Mouse (Mus musculus) cerebellum, adult 18-20 months (tissue): ENCODE results near the gene Slc51a.

Source experiments
- DNase-seq, 2 experiments: peaks; one replicate each; pipeline ENCODE4 v3.0.0; 2021

Slc51a gene

DNA sequence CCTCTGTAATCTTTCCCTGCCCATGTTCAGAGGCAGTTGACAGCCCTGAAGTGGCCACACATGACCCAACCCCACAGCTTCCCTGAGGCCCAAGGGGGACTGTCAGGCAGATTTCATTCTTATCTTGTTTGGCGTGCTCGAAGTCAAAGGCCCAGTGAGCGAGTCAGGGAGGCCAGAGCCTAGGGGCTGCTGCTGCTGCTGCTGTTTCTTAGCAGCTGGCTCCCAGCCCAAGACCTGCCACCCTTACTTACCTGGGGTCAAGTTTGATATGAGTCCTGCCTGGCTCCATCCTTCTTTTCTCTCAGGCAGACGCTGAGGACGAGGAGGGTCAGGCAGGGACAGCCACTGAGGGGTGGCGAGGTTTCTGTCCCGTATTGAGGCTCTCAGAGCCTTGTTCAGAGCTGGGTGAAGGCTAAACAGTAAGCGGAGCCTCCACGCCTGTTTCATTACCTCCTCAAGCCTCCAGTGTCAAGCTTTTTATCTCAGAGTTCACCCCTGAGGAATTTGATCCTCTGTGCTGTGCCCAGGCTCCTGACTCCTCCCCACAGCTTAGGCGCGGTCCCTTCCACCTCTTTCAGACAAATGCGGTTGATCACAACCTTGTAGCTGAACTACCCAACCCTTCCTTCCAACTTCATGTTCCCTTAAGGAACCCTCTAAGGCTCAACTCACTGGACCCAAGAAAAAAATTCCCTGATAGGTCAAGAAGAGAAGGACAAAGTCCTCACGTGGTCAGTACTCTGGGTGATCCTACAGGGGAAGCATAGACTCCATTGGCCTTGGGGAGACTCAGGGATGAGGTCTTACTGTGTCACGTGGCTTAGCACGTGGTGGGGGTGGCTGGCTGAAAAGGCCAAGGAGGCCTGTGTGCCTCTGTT lies at the start of gene Slc51a:
TSS of gene Slc51a (minus strand) at position 646 of the 878 bp plus-strand sequence.
- DNase-seq = no peak

DNA sequence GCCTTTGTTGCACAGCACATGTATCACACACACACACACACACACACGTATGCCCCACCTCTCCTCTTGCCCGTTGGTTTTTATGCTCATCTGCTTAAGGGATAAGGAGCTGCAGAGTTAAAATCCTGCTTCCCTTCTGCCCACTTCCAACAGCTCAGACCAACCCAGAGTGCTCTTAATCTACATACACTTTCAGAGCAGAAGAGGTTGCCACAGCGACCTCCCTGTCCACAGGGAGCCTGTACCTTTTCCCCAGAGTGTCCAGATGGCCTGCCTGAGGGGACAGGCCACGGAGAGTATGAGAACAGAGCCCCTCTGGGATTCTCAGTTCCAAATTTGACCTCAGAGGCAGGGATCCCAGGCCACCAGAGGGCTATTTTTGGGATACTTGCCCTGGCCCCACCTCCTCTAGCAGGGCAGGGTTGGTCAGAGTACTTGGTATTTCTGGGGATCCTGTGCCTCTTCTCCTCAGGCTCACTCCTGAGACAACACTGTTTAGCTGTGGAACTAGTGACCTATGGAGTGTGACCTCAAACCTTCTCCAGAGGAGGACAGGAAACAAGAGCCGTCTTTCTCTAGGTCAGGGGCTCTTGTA lies 47.6 kb upstream of the Slc51a start:
- peak in 1 of 2 experiments; percentile 5 for DNase-seq

DNA sequence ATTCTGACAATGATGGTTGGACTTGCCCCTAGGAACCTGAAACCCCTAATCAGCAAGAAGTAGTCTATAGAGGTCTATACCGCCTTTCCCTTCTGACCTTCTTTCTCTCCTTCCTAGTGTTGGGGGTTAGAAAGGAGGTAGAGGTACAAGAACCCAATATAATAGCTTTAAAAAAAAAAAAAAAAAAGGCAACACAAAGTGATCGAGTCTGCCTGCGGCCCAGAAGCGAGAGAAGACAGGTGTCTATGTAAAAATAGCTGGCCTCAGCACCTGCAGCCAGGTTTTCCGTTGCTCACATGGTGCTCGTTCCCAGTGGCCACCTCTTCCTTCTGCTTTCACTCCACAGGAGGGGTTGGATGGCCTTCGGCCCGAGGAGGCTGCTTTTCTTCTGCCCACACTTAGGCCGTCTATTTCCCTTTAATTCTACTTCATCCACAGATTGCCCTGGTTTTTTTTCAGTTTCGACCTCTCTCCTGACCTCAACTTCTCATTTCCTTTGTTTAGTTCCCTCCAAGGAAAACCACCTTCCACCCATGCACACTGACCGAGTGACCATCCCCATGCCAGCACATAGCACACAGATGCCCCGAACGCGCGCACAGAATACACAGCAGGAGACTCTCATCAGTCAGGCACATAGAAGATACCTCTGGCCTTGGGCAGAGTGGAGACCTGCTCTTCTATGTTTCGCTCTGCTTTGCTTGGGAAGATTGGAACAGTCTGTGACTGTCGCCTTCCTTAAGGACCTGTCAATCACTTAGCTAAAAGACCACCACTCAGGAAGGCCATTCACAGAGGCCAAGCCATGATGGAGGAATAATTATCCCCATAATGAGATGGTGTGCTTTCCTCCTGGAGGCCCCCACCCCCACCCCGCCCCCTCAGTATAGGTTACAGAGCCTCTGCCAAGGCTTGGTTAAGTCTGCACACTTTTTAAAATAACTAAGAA lies 45.5 kb upstream of the Slc51a start:
- no peak for DNase-seq

DNA sequence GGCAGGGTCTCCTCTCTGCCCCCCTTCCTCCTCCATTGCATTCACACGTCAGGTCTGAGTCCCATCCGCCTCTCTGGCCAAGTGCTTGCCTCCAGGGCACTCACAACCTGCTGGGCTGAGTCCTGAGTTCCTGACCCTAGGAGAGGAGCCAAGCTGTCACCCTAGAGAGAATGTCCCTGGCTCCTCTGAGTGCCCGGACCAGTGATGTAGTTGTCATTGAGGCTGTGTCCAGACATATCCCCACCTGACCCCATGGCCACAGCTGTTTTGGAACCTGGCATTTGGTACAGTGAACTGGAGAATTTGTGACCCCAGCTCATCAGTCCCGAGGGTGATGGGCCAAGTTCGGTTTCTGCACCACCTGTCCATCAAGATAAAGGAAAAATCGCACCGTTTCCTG lies 39.2 kb upstream of the Slc51a start:
- no peak for DNase-seq

DNA sequence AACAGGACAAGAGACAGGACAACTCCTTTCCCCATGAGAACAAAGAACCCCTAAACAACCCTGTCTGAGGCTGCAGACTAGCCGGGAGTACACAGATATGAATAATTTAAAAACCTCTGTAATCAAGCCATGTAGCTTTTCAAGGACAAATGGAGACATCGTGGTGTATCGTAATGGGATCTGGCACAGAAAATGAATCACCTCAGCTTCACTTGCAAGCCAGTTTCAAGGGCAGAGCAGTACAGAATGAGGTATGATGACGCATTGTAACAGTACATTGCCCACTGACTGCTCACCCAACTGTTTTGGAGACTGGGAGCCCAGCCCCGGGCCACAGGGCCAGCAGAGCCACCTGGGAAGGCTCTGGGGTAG lies 36.6 kb upstream of the Slc51a start:
- DNase-seq = no peak

DNA sequence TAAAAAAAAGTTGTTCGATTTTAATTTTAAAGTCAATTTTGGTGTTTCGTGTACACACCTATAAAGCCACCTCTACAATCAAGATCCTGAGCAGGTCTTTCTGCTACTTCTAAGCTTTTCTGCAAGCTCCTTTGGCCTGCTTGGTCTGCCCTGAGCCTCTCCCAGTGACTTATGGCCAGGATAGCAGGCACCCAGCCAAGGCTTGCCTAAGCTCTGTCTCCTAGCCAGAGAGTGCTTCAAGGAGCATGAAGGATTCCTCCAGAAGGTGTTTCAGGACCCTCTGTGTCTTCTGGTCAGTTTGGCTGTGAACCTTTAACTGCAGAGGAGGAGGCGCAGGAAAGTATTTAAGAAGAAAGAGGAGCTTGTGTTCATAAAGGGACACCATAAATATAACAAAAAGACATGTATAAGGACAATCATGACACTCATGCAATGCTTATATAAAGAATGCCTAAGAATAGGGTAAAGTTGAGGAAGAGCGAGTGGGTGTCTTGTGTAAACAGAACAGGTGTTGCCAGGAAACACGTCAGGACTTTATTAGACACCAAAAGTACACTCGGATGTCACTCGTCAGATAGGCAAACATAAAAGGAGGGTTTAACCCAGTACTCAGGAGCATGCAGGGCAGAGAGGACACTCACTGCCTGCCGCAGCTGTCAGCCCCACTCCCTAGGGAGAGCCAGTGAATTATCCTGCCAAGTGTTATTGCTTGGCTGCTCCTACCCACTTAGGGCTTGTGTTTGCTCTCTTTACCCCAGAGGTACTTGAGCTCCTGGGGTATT lies 36.0 kb upstream of the Slc51a start:
- DNase-seq = peak; percentile 51

DNA sequence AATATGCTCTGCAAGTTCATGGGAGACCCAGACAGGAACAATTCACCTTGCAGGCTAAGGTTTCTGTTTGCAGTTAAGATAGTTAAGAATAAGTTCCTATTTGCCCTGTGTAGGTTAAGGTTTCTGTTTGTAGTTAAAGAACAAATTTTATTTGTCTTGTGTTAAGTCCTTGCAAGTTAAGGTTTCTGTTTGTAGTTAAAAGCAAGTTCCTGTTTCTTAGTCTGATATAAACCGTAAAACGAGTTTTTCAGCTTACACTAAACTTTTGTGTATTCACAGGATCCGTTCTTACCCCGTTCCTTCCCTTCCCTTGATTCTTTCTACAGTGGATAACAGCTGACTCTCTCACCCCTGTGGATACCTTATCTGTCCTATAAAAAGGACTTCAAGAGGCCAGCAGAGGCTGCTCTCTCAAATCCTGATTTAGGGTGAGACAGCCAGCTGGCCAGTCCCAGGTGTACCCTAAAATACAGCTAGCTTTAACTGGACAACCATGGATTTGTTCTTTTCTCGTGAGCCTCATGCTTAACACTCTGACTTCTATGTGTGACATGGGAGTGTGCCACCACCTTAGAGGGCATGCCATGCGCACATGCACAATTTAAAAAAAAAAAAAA lies 35.0 kb upstream of the Slc51a start:
- DNase-seq = no peak

DNA sequence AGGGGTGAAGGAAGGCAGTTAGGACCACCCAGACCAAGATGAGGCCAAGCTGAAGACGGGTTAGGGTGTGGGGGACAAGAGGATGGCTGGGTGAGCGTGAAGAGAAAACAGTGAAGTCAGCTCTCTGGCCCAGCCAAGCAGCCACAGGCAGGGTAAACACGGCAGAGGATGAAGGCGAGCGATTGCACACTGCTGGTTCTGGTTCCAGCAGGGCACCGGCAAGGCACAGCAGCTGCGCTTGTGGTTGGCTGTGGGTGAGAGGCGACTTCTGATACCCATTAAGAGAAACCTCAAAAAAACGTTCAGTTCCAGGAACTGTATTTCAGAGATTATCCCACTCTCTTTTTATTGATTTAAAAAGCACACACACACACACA lies 32.7 kb upstream of the Slc51a start:
- no peak for DNase-seq

DNA sequence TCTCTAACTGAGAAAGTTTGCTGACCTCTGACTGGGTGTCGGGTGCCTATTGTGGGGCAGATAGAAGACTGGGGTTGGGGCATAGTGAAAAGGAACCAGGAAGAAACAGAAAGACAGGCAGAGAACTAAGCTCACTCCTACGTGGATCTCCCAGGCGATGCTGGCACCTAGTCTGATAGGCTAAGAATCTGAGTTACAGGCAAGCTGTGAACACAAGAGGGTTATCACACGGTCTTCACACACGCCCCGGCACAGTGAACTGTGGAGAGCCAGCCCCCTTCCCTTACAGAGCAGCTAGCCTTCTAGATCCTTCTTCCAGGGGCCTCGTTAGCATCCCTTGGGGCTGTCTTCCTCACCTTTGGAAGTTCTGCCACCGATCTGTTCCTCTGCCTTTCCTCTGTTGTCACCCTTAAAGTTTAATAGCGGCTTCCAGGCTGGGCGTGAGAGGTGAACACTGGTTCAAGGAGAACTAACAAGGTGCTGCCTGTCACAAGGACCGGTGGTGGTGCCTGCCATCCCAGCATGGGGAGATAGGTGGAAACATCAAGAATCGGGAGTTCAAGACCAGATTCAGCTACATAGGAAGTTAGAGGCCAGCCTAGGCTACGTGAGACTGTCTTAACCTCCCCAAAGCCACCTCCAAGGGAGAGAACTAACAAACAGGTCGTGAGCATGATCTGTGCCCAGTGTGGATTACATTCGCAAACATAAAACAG lies 32.1 kb upstream of the Slc51a start:
- DNase-seq = no peak

DNA sequence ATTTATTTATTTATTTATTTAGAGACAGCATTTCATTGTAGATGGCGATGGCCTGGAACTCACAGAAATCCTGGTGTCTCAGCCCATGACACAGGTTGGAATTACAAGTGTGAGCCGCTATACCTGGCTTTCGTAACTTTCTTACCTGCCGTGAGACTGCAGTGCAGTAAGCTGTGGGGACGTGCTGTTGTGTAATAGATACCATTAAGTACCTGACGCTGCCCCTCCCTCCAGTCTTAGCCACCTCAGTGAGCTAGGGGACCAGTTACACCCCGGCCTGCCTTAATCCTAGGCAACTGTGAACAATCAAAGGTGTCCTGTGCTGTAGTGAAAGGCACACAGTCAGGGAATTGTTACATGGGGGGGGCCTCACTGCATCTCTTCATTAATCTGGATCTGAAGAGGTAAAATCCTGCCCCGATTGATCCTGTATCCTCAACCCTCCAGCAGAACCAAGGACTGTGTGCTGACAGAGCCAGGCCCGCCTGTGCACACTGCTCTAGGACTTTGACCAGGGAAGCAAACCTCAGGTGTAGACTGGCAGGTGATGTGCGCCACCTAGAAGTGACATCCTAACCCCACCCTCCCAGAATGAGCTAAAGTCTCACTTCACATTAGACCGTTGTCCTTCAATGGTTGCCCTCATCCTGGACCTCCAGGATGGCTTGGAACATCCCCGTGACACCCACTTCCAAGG lies 30.3 kb upstream of the Slc51a start:
- DNase-seq = no peak

DNA sequence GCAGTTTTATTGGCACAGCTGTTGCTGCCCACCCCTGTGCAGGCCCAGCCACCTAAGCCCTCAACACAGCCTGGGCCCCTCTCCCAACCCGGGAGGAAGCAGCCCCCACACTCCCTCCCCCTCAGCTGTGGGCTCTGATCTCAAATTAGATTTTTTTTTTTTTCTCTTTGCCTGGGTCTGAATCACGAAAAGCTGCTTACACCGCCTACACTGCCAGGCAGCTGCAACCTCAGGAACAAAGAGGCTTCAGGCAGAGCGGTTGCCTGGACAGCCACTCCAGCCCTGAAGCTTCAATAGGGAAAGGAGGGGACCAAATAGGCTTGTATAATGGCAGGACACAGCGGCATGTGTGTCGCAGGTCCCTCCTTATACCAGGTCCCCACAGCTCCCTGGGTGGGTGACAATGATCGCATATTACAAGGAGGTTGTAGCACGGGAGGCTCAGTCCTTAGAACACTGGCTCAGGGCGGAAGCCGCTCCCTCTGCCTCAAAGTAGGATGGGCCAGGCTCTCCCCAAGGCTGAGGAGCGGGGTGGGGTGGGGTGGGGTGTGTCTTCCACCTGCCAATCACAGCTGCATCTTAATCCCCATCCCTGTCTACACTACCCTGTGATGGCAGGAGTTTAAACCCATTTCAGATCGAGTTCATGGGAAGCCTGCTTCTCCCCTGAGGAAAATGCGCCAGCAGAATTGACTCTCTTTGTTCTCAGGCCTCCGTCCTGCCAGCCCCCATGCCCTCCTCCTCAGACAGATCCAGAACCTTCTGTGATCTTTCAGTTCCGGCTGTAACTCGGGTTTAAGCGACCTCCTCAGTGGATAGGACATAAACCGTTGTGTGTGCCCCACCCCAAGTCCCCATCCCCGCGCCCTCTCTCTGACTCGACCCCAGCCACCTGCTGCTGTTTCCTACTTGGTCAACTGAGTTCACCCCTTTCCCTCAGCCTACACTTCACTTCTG lies 28.6 kb upstream of the Slc51a start:
- no peak for DNase-seq

DNA sequence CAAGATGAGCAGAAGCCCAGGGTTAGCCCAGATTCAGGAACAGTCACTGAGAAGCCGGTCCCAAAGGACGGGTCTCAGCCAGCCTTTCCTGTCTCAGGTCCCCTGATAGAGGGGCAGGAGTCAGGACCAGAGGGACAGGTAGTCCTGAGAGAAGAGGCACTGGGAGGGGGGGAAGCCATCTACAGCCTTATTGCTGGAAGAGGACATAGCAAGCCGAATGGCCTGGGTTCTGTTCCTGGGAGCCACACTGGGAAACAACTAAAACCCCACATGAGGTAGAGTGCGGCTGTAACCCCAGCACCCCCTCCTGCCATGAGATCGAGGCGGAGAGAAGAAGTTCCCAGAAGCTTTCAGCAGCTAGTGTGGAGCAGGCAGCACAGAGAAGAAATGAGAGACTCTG lies 26.3 kb upstream of the Slc51a start:
- no peak for DNase-seq

DNA sequence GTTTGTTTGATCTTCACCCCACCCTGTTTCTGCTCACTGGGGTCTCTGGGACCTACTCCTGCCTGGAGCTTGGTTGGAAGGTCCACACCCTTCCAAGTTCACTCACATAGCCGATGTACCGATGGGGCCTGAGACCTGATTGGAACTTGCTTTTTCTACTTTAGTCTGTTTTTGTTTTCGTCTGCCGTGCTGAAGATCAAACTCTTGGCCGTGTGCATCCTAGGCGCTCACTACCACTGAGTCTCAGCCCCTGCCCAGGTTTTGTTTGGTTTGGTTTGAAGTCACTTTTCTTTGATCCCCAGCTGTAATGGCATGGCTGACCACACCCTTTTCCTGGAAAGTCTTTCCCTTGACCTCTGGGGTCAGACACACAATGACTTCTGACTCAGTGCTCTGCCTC lies 25.7 kb upstream of the Slc51a start:
- no peak for DNase-seq

DNA sequence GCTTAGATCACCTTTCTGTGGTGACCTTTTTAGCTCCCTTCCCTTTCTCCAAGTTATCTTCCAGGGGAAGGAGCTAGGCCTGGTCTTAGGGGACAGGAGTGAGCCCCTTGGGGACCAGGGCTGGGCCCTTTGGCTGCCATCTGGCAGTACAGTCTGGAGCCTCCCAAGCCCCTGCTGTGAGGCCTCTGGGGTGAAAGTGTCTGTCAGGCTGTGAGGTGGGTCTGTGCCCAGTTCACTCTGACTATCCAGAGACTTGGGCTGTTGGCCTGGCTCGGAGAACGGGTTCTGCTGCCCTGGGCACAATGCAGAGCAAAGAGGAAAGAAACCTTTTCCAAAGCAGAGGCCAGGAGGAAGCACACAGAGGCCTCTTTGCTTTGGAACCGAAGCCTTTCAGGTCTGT lies 25.2 kb upstream of the Slc51a start:
- no peak for DNase-seq

DNA sequence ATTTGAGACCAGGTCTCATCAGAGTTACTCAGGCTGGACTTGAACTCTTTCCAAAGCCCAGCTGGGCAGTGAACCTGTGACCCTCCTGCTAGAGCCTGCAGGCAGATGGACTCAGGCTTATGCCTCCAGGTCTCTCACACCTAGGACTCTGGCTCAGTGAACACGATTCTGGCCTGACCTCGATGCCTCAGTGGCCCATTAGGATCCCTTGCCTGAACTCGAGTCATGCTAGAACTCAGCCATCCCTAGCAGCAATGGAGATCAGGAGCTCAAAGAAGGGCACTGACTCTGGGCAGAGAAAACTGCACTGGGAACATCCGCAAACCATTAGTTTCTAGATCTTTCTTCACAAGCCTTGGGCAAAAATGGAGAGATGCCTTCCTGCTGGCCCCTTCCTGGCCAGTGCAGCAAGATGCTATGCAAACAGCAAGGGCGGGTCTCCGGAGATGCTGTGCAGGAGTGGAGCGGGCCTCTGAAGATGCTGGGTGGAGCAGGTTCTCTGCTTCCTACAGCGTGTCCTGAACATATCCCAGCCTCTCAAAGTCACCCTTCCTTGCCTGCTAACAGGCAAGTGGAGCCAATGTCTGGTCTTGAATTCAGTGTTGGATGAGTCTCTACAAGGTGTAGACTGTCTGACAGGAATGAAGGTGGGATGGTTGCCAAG lies 24.3 kb upstream of the Slc51a start:
- DNase-seq = no peak

DNA sequence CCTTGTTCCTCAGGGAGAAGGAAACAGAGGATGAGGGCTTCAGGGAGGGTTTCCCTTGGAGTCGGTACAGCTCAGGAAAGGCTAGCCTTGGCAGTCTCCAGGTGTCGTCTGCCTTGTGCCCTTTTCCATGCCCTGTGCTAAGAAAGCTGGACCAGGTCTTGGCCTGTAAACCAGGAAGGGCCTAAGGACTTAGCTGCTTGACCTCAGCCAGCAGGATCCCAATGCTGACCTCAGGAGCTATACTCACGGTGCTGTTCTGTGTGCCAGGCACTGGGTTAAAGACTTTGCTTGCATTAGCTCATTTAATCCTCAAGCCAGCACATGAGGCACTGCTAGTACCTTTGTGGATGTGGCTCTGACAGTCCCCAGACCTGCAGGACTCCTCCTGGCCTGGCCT lies 23.7 kb upstream of the Slc51a start:
- no peak for DNase-seq

DNA sequence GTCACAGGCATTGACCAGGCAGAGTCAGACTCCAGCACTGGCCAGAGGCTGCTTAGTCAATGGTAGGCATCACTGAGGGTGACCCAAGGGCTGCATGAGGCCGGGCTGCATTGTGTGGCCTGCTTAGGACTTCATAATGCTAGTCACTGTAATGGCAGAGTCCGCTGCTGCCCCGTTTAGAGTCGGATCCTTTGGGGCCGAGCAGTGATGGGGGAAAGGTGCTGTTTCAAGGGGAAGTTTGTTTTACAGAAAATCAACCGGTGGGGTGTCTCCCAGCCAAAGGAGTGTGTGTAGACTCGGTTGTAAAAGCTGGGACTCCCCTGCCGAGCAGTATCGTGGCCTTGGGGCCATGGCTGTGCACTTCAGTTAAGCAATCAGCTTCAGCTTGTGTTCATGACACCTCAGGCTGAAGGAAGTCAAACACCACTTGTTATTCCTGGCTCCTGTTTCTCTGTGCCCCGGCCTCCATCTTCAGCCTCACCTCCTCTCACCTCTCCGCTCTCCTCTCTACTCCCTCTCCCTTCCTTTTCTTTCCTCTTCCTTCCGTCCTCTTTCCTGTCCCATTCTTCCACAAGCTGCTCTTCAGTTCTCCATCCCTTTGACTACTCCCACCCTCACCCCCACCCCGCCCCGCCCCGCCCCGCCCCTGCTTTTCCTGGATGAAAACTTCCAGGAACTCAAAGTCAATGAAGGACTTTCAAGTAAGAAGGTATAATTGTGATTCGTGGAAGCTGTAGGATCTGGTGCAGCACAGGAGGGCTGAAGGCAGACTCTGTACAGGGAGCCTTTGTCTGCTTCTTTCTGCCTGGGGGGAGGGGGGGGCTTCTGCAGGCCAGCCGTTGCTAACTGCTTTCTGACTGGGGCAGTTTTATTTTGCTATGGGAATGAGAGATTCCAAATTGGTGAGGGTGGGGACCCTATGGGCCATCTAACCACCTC lies 23.0 kb upstream of the Slc51a start:
- DNase-seq = no peak
